24 mouse cellular contexts compared by ENCODE assay signal in the genomic region with DNA sequence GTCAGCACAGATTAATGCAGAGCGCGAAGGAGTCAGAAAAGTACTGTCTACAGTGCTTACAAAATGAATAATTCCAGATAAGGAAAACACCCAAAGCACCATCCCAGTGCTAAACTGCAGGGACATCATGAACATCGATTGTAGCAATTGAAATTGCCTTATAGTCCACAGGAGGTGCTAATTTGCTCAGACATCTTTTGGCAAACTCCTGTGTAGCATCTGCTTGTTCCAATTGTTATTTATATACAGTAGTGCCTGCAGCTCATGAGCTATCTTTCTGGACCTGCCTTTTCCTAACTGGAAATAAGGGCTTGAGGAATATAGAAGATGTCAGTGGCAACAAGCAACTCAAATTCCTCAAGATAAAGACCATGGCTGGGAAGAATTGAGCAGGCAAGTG.
DNase-seq lines count a peak whose midpoint lies in the region; TF ChIP-seq lines count a peak whose summit lies in the region.
"Had no signal": no experiment of that assay in that cellular context is flagged by ENCODE, and none has a peak within 500 bp of the region (broad histone marks: within the 10 kb centered on the region; RNA-seq: fewer than 3 reads in every experiment).

No protein-coding gene starts in this region.

- peak; percentile 11 to 14 for DNase-seq in cerebellum, adult 18-20 months
- DNase-seq in cerebellum, adult 11 months = no peak
- peak; percentile 18 to 55 for DNase-seq in frontal cortex, adult 2 months (ENCODE audit: extremely low spot score in 1 of 2, low spot score in 1 of 2)
- no peak for DNase-seq in frontal cortex, postnatal 14 days (ENCODE audit: low spot score in 2 of 2)
- no peak for DNase-seq in left cerebral cortex, adult 2 months (ENCODE audit: extremely low spot score in 1 of 2, low spot score in 2 of 2)
- DNase-seq in left cerebral cortex, postnatal 10 days (ENCODE audit: extremely low spot score in 1 of 2, low spot score in 2 of 2) = no peak
- peak; percentile 55 for DNase-seq in layer of hippocampus, adult 9-10 months (ENCODE audit: low spot score)
- DNase-seq in heart, postnatal 25 days (ENCODE audit: low spot score) = no peak
- DNase-seq: adrenal gland, postnatal 10 days; gastrocnemius, postnatal 10 days; heart, adult 11 months; heart, postnatal 36 days; kidney, adult 11 months; liver, postnatal 0 days; lung, postnatal 14 days; right cerebral cortex, postnatal 25 days; thymus, adult 18-20 months had no signal

- no peak overlapping the region for H3K4me3 ChIP-seq in left cerebral cortex, adult 2 months
- H3K4me3 ChIP-seq: embryonic facial prominence, embryonic 10.5 days; forebrain, embryonic 12.5 days; heart, embryonic 13.5 days; limb, embryonic 10.5 days; midbrain, embryonic 15.5 days; neural tube, embryonic 15.5 days had no signal

- intact Hi-C loops in left cerebral cortex, adult 2 months (cut with DNase I) = loop anchor here (5.0 kb wide), 1 partner anchor 177 kb away; no protein-coding TSS in a partner anchor
- intact Hi-C loops in left cerebral cortex, postnatal 10 days (cut with DNase I) = no loop called here
- intact Hi-C loops in heart, postnatal 25 days (cut with DNase I) = no loop called here

- no peak overlapping the region for H3K27ac ChIP-seq in left cerebral cortex, adult 2 months
- H3K27ac ChIP-seq: embryonic facial prominence, embryonic 10.5 days; forebrain, embryonic 12.5 days; heart, embryonic 13.5 days; kidney, postnatal 0 days; limb, embryonic 10.5 days; midbrain, embryonic 15.5 days; neural tube, embryonic 15.5 days had no signal

- peak; percentile 15; the same call in 1 of the 2 replicates for TF ChIP-seq CTCF in left cerebral cortex, adult 2 months (IDR thresholded peaks at IDR 0.05)

Comparison
In these comparisons a context has a peak if more than half of its experiments do, and no peak if none do; other contexts are left out.
1. DNase-seq: peak in cerebellum, adult 18-20 months (2 of 2), frontal cortex, adult 2 months (2 of 2) and layer of hippocampus, adult 9-10 months (single experiment); none in cerebellum, adult 11 months (single experiment), frontal cortex, postnatal 14 days (0 of 2), left cerebral cortex, adult 2 months (0 of 2), left cerebral cortex, postnatal 10 days (0 of 2) and heart, postnatal 25 days (single experiment).